Mouse (Mus musculus): ENCODE results near the gene Usp7. TPM values are rescaled to one million over a fixed set of nuclear protein-coding genes. Genes with fewer than 3 reads are reported as not detected.

The Usp7 gene
- total RNA-seq, 4 experiments from 2014 or later: 150 to 185 (median 163) TPM

- DNase-seq (ENCODE audit: low spot score in 2 of 2): peak in 1 of 2 experiments; percentile 40
Measured at GRCm38 (mm10) chr16:8643855-8644254, 148.3 kb downstream of the Usp7 start.

Other genes with a start within 250 kb of the Usp7 start
- gene Pmm2, start 154.6 kb downstream of the Usp7 start, total RNA-seq (2022): 10 to 100 TPM; 31.2 to 42.1 (median 40.8) TPM
- 10 to 100 TPM; 12.9 to 13.7 (median 13.4) TPM for gene Tmem186, start 154.6 kb downstream of the Usp7 start, total RNA-seq (2022)
- 10 to 100 TPM; 22.4 to 29.6 (median 24.0) TPM for gene Carhsp1, start 120.2 kb downstream of the Usp7 start, total RNA-seq (2022)
- not detected for gene Gm5767, start 111.5 kb downstream of the Usp7 start, total RNA-seq (2022)
- 100 to 1,000 TPM; 103 to 112 (median 106) TPM for gene 1810013L24Rik, start 37.8 kb upstream of the Usp7 start, total RNA-seq (2022)